Mouse (Mus musculus) liver, adult 2 months (tissue): ENCODE measurements at regions not wholly inside any gene's neighbourhood (a gene's known extent, or its start where the extent isn't known, plus 50 kb on each side); places are given as distances from the start of the nearest gene placed in this dataset.

Experiments
- DNase-seq: peaks from one replicate; pipeline ENCODE4 v3.0.0-alpha.2; 2011; ENCODE audit warnings: low read depth, low spot score; ENCODE audit errors: extremely low read depth
- H3K27ac ChIP-seq: fragments of 200-500 bp; replicated peaks from 2 replicates; pipeline ENCODE4 v1.5.1; 2012; ENCODE audit warnings: low read depth, mild to moderate bottlenecking, control low read depth, inconsistent platforms, low read length; ENCODE audit not compliant: insufficient read depth
- H3K27me3 ChIP-seq: fragments of 200-500 bp; 2 replicates; pipeline ENCODE4 v1.6.1; 2012; ENCODE audit warnings: mild to moderate bottlenecking, moderate library complexity, low read length, inconsistent platforms; ENCODE audit not compliant: control insufficient read depth, insufficient read depth
- H3K36me3 ChIP-seq: fragments of 200-500 bp; 2 replicates; pipeline ENCODE4 v1.6.1; 2012; ENCODE audit warnings: low read length, inconsistent platforms; ENCODE audit not compliant: control insufficient read depth, insufficient read depth
- H3K4me1 ChIP-seq: fragments of 200-500 bp; 2 replicates; pipeline ENCODE4 v1.6.1; 2011; ENCODE audit warnings: low read length; ENCODE audit not compliant: control insufficient read depth, insufficient read depth
- H3K4me3 ChIP-seq: fragments of 200-500 bp; 2 replicates; pipeline ENCODE4 v1.5.1; 2011; ENCODE audit warnings: low read depth, mild to moderate bottlenecking, control low read depth, low read length, moderate library complexity; ENCODE audit not compliant: insufficient read depth
- H3K79me2 ChIP-seq: fragments of 200-500 bp; 2 replicates; pipeline ENCODE4 v1.6.1; 2012; ENCODE audit warnings: inconsistent platforms, mild to moderate bottlenecking, low read length, moderate library complexity; ENCODE audit not compliant: control insufficient read depth, insufficient read depth
- H3K9ac ChIP-seq: fragments of 200-500 bp; 2 replicates; pipeline ENCODE4 v1.6.1; 2012; ENCODE audit warnings: low read depth, mild to moderate bottlenecking, control low read depth, inconsistent platforms, low read length
- CTCF ChIP-seq: fragments of 200-500 bp; IDR thresholded peaks from 2 replicates; pipeline ENCODE4 v1.5.1; 2011; ENCODE audit warnings: low read depth, low read length, control low read depth
- POLR2A ChIP-seq: fragments of 200-500 bp; IDR thresholded peaks from 2 replicates; pipeline ENCODE4 v1.6.1; 2011; ENCODE audit warnings: low read length, control low read depth; ENCODE audit not compliant: insufficient read depth; ENCODE audit errors: extremely low read depth
- WGBS: fragments of 180-500 bp; shearing (Covaris S2); methylation state at CpG from one replicate; pipeline ENCODE4 v1.1.7; 2018; 5-methylcytosine and 5-hydroxymethylcytosine counted together

DNA sequence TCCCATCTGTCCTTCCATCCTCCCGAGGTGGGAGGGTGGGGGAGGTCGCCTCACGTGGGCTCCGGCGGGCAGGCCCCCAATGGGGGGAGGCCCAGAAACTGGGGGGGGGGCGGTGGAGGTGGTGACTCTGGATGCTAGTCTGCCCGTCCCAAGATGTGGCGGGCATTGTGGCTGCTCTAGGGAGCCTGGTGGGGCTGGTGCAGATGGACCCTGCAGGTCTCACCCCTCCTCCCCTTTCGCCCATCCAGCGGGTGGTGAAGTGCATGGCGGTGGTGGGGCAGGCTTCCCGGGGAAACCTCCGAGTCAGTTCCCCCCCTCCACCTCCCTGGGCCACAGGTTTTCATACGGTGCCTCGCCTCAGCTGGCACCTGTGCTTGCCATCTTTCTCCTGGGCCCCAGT is 88.6 kb downstream of the Inhba start:
- Histone ChIP-seq H3K79me2 (no peaks in the 10 kb centered on the region), H3K27ac (no peak overlapping the region), H3K4me3 (no peak overlapping the region), H3K4me1 (no peaks in the 10 kb centered on the region), H3K36me3 (no peaks in the 10 kb centered on the region), H3K27me3 (no peaks in the 10 kb centered on the region), H3K9ac (no peak overlapping the region)
- no peak for DNase-seq
- WGBS, result 89% methylated on average over 15 of the region's 15 CpGs
- TF ChIP-seq CTCF (no peak), POLR2A (no peak)

DNA sequence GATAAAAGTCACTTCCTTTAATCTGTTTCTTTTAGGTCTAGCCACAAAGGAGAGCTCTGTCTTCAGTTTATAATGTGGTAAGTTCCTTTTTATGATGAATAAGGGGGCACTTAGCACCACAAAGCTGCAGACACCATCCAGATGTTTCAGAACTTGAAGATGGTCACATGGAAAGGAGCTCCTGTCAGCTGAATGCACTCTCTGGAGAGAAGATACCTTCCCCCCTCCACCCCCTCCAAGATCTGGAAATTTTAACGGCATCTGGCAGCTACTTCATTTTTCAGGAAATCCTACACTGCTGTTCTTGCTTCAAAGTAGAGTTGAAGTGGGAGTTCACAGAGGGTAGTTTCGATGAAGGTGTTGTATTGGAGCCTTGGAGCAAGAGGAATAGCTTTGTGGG is 103.2 kb downstream of the Inhba start:
- Histone ChIP-seq H3K27ac (no peak overlapping the region), H3K9ac (no peak overlapping the region), H3K79me2 (no peaks in the 10 kb centered on the region), H3K36me3 (no peaks in the 10 kb centered on the region), H3K4me1 (no peaks in the 10 kb centered on the region), H3K27me3 (no peaks in the 10 kb centered on the region), H3K4me3 (no peak overlapping the region)
- TF ChIP-seq POLR2A, result no peak
- no peak for TF ChIP-seq CTCF
- 74% methylated on average over 2 of the region's 2 CpGs for WGBS
- DNase-seq, result no peak

DNA sequence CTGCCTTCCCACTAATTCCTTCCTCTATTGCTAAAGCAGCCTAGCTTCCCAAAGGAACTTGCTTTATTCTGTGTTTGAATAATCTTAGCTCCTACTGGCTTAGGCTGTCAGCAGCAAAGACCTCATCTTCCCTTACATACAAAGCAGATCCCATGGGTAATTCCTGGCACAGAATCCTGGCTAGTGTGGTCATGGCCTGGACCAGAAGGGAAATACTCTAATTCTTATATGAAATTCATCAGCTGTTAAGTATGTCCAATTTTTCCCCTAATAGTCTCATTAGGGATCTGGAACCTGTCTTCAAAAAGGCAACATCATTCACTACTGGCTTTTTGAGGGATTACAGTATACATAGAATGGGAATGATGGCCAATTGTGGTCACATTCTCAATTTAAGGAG is 135.0 kb downstream of the Inhba start:
- no peak overlapping the region for H3K27ac ChIP-seq
- H3K4me1 ChIP-seq, result no peaks in the 10 kb centered on the region
- no peak overlapping the region for H3K9ac ChIP-seq

DNA sequence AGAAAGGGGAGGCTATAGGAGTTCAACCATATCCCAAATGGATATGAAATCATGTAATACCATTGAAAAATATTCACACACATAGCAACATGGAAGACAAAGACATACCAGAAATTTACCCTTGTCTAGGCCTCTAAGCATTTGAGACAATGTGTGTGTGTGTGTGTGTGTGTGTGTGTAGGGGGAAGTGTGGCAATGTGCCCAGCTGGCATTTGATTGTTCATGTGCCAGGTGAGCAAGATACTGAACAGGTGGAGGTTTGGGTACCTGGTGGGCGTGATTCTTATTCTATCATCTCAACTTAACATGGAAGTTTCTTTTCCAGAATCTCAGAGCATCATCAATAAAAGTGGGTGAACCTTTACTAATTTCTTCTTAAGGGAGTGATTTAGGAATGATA is 143.3 kb downstream of the Inhba start:
- TF ChIP-seq CTCF (no peak), POLR2A (no peak)
- no peak overlapping the region for H3K4me3 ChIP-seq
- no peaks in the 10 kb centered on the region for H3K4me1 ChIP-seq
- H3K79me2 ChIP-seq, result no peaks in the 10 kb centered on the region
- no peak overlapping the region for H3K9ac ChIP-seq
- no peaks in the 10 kb centered on the region for H3K27me3 ChIP-seq
- WGBS, result 87% methylated on average over 1 of the region's 1 CpGs
- no peak for DNase-seq
- no peak overlapping the region for H3K27ac ChIP-seq
- H3K36me3 ChIP-seq, result no peaks in the 10 kb centered on the region

More for the DNA sequence above, 135.0 kb downstream of the Inhba start:
- no peak for TF ChIP-seq POLR2A
- no peak for TF ChIP-seq CTCF
- Histone ChIP-seq H3K79me2 (no peaks in the 10 kb centered on the region), H3K27me3 (no peaks in the 10 kb centered on the region), H3K36me3 (no peaks in the 10 kb centered on the region), H3K4me3 (no peak overlapping the region)
- DNase-seq, result no peak

DNA sequence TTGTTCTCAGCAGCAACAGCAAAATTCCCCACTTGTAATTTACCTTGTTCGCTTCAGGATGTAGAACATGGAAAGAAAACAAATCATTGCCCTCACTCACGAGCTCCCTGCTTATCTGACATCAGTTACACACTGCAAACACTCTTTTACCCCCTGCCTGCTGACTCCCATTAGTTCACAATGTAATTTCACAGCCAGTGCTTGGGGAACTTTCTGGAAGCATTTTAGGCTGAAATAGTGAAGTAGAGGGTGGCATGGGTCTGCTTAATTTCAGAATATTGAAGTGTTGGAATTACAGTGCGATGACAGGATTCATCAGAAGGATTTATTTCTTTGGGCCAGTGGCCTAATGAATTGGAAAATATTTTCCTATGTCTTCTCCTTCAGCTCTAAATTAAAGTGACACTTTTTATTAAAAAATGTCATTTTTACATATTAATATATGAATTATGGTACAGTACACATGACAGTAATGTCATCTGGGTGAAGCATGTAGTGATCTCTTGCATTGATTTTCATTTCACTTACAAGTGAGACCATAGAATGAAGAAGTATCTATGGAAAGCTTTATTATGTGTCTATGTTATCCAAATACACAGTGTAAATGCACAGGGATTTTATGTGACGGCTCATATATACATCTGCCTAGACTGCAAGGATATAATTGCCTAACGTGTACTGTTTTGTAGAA is 153.7 kb downstream of the Inhba start:
- Histone ChIP-seq H3K27me3 (no peaks in the 10 kb centered on the region), H3K79me2 (no peaks in the 10 kb centered on the region), H3K36me3 (no peaks in the 10 kb centered on the region), H3K4me3 (no peak overlapping the region), H3K27ac (no peak overlapping the region), H3K4me1 (no peaks in the 10 kb centered on the region), H3K9ac (no peak overlapping the region)
- 81% methylated on average over 5 of the region's 5 CpGs for WGBS
- no peak for DNase-seq
- TF ChIP-seq CTCF (no peak), POLR2A (no peak)

DNA sequence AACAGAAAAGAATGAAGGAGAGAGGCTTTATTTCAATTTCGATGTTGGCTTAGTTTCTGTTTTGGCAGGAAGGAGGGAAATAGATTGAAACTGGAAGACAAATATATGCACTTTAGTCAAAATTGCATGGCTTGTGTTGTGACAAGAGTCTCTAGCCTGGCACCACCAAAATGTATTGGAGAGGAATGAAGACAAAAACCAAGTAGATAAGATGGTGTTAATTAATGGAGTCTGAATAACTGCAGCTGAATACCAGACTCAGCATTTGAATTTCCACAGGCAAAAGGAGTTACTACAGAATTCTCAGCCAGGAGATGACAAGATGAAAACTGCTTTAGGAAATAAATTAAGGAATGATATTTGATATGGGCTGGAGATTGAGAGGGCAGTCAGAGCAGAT is 185.0 kb downstream of the Inhba start:
- Histone ChIP-seq H3K79me2 (no peaks in the 10 kb centered on the region), H3K4me1 (no peaks in the 10 kb centered on the region), H3K27me3 (no peaks in the 10 kb centered on the region), H3K4me3 (no peak overlapping the region), H3K27ac (no peak overlapping the region), H3K36me3 (no peaks in the 10 kb centered on the region), H3K9ac (no peak overlapping the region)
- DNase-seq, result no peak
- 75% methylated on average over 1 of the region's 1 CpGs for WGBS
- TF ChIP-seq CTCF, result no peak
- no peak for TF ChIP-seq POLR2A
